Mouse (Mus musculus) embryo, embryonic 11 days (tissue): ENCODE results near the gene Matk.

ENCODE experiments used
- DNase-seq: peaks from one replicate; pipeline ENCODE4 v3.0.0-alpha.2; 2015

The Matk gene

GRCm38 (mm10) chr10:81304597-81305238, 52.0 kb downstream of the Matk start:
- peak; percentile 64 for DNase-seq

- no peak for DNase-seq
Observed at GRCm38 (mm10) chr10:81305663-81306062, 52.9 kb downstream of the Matk start.

GRCm38 (mm10) chr10:81306173-81306668, 53.5 kb downstream of the Matk start:
- no peak for DNase-seq

DNA sequence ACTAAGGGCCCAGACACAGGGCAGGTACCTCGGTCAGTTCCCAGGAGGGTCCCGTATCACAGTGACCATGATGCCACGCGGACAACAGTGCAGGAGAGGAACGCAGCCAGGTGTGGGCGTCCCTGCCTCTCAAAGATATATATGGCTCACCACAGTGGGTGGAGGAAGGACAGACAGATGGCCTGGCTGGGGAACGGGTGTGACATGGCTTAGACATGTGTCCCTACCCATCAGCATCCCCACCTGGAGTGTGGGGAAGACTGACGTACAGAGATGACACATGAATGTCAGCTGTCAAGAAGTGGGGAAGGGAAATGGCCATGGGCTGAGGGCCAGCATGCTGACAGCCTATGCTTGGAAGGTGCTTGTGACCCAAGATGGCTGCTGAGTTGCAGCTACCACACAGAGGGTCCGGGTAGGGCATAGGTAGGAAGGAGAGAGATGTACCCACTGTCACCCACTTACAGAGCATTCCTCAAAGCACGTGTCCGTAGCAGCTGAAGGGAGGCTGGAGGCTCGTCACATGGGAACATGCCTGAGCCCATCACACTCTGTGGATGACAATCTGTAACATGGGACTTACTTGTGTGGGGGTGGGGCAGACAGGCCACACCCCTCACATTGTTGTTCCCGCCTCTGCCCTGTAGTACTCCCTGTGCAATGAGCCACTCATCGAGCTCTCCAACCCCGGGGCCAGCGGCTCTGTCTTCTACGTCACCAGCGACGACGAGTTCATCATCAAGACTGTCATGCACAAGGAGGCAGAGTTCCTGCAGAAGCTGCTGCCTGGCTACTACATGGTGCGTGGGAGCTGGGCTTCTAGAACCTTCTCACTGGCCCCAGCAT, 54.3 kb downstream of the Matk start:
- no peak for DNase-seq

DNA sequence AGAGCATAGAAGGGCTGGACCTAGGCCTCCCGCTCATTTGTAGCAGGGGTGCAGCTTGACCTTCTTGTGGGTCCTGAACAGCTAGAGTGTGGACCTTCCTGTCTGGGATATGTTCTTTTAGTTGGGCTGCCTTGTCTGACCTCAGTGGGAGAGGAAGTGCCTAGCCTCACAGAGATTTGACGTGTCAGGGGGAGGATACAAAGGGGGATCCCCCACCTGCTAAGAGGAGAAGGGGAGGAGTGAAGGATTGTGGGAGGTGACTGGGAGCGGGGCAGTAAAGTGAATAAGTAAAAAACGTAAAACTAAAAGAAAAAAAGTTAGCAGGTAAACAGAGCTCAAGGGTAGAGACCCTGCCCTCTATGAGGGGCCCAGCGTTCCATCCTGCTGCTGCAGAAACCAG, 56.8 kb downstream of the Matk start:
- no peak for DNase-seq
